Comparison of ENCODE assay signal across 20 mouse cellular contexts in genomic region chr9:108630683-108631082, GRCm38 (mm10).
"Had no signal": no experiment of that assay in that cellular context is flagged by ENCODE, and none has a peak within 500 bp of the region (broad histone marks: within the 10 kb centered on the region; RNA-seq: fewer than 3 reads in every experiment).

No protein-coding gene starts in this region.

- H3K9me3 ChIP-seq: liver, embryonic 15.5 days; lung, embryonic 15.5 days; midbrain, embryonic 10.5 days; midbrain, embryonic 12.5 days; neural tube, embryonic 12.5 days; stomach, embryonic 15.5 days had no signal

- H3K27me3 ChIP-seq: liver, embryonic 15.5 days; lung, embryonic 15.5 days; midbrain, embryonic 12.5 days; neural tube, embryonic 12.5 days; stomach, embryonic 15.5 days had no signal

- H3K4me1 ChIP-seq: midbrain, embryonic 10.5 days; midbrain, embryonic 12.5 days; neural tube, embryonic 12.5 days; stomach, embryonic 15.5 days had no signal

- H3K4me2 ChIP-seq: liver, embryonic 15.5 days; lung, embryonic 15.5 days; midbrain, embryonic 12.5 days; neural tube, embryonic 12.5 days; stomach, embryonic 15.5 days had no signal

- H3K4me3 ChIP-seq: liver, embryonic 15.5 days; lung, embryonic 15.5 days; midbrain, embryonic 10.5 days; midbrain, embryonic 12.5 days; neural tube, embryonic 12.5 days; stomach, embryonic 15.5 days had no signal

- DNase-seq: liver, postnatal 0 days; lung, adult 2 months; lung, postnatal 14 days; lung, postnatal 36 days; midbrain, embryonic 14.5 days; retina, postnatal 1 day; right cerebral cortex, adult 18-20 months; thymus, adult 2 months; thymus, postnatal 25 days; thymus, postnatal 4 days had no signal

- ATAC-seq: liver, postnatal 0 days; lung, postnatal 0 days; midbrain, embryonic 16.5 days had no signal

- H3K27ac ChIP-seq: liver, embryonic 15.5 days; lung, embryonic 15.5 days; macrophage; midbrain, embryonic 10.5 days; midbrain, embryonic 12.5 days; neural tube, embryonic 12.5 days; stomach, embryonic 15.5 days; stomach, postnatal 0 days had no signal

- H3K36me3 ChIP-seq: stomach, embryonic 15.5 days had no signal

- H3K9ac ChIP-seq: liver, embryonic 15.5 days; liver, postnatal 0 days; lung, embryonic 15.5 days; midbrain, embryonic 12.5 days; neural tube, embryonic 12.5 days; stomach, embryonic 15.5 days had no signal
